Mouse (Mus musculus): Measurements from ENCODE around the gene Baz1b. TPM values are rescaled to one million over a fixed set of nuclear protein-coding genes. Genes with fewer than 3 reads are reported as not detected.
A peak's percentile ranks its signal among the peaks of the same experiment; 100 is the strongest.
"Not testable (repeated sequence)": the region's sequence is repeated elsewhere in the genome, so short reads cannot be mapped to it uniquely, and the experiment has no call there.

Baz1b gene
- total RNA-seq, 2 experiments from 2014 or later: 64.5 to 72.0 TPM

DNA sequence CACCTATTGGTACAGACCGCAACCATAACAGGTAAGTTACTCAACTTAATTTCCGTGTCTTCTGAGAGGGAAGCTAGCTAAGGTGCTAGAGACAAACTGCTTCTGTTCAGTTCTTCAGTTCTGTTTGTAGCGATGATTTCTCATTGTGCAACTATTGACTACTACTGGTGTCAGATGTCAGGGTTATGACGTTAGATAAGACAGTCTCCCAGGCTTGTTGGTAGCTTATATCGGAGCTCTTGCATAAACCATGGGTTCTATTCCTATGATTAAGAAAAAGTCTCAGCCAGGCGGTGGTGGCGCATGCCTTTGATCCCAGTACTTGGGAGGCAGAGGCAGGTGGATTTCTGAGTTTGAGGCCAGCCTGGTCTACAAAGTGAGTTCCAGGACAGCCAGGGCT, 35.0 kb downstream of the Baz1b start:
- intact Hi-C loops (cut with DNase I): no loop called here
- DNase-seq (ENCODE audit: low spot score in 2 of 2): no peak

GRCm38 (mm10) chr5:135224169-135224568, 37.1 kb downstream of the Baz1b start:
- DNase-seq (ENCODE audit: low spot score in 2 of 2): no peak
- intact Hi-C loops (cut with DNase I): no loop called here

GRCm38 (mm10) chr5:135225879-135226278, 38.8 kb downstream of the Baz1b start:
- DNase-seq (ENCODE audit: low spot score in 2 of 2); intact Hi-C loops (cut with DNase I): not testable (repeated sequence)

DNA sequence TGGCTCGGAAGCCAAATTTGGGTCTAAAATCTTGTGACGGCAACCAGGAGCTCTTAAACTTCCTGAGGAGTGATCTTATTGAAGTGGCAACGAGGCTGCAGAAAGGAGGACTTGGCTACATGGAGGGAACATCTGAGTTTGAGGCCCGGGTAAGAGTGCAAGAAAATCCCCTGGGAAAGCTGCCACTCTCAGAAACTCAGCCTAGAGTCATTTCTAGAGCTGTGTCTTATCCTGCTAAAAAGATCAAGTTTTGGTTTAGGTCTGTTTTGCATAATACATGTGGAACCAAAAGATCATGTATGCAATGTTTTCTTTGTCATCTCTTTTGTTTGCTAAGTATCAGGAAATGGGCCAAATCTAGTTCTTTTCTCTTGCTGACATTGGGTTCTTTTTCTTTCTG, 43.1 kb downstream of the Baz1b start:
- intact Hi-C loops (cut with DNase I): no loop called here
- no peak for DNase-seq (ENCODE audit: low spot score in 2 of 2)

GRCm38 (mm10) chr5:135233166-135233920, 46.3 kb downstream of the Baz1b start:
- no peak for DNase-seq (ENCODE audit: low spot score in 2 of 2)
- intact Hi-C loops (cut with DNase I): no loop called here

DNA sequence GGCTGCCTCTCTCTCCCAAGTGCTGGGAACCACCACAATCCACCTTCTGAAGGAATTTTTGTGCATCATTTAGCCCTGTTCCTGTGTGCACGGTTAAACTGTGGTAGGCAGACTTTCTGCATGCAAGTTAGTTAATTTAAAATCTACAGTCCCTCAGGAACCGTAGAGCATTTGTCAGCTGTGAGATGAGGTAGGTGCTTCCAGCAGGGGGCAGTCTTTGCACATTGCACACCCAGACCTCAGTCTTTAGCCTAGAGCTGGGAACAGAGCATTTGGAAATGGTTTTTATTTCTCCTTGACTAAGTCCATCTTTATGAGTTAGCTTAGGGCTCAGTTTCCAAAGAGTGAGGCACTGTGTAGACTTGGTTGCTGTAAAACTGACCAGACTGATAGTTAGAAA, 49.5 kb downstream of the Baz1b start:
- DNase-seq (ENCODE audit: low spot score in 2 of 2): peak; percentile 64 to 69
- intact Hi-C loops (cut with DNase I): loop anchor here (1.0 to 5.0 kb wide), 2 partner anchors 50 to 131 kb away; partner anchors contain the start of gene Nsun5

DNA sequence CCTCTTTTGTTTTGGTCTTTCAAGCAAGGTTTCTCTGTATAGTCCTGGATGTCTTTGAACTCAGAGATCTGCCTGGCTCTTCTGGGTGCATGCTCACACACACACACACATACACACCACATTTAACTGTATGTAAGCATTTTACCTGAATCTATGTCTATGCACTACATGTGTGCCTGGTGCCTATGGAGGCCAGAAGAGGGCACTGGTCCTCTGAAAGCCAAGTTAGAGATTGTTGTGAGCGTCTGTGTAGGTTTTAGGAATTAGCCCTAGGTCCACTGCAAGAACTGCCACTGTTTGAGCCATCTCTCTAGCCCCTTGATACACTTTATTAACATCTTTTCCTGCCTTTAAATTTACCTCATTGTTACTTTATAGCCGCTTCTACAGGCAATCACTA, 51.8 kb downstream of the Baz1b start:
- intact Hi-C loops (cut with DNase I): loop anchor here (5.0 kb wide), 1 partner anchor 128 kb away; the partner anchor contains the start of gene Nsun5
- DNase-seq (ENCODE audit: low spot score in 2 of 2): no peak

- intact Hi-C loops (cut with DNase I): no loop called here
- DNase-seq (ENCODE audit: low spot score in 2 of 2): no peak
These were observed 54.4 kb downstream of the Baz1b start for GRCm38 (mm10) chr5:135241474-135241873.

DNA sequence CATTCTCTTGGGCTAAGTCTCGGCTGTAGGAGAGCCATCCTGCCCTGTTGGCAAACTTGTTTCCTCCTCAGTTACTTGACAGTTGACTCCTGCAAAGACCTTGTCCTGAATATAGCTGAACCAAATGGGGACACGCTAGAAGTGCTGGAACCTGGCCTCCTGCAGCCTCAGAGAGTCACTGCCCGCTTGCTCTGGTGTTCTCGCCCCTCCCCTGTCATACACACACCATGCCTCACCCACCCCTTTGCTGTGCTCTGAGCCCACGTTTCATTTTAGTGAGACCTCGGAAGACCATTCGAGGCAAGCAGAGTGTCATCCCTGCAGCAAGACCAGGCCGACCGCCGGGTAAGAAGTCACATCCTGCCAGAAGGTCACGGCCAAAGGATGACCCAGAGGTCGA, 55.1 kb downstream of the Baz1b start:
- intact Hi-C loops (cut with DNase I): no loop called here

GRCm38 (mm10) chr5:135242608-135243007, 55.5 kb downstream of the Baz1b start:
- intact Hi-C loops (cut with DNase I): no loop called here
- no peak for DNase-seq (ENCODE audit: low spot score in 2 of 2)

More for the DNA sequence above, 55.1 kb downstream of the Baz1b start:
- no peak for DNase-seq (ENCODE audit: low spot score in 2 of 2)

GRCm38 (mm10) chr5:135243166-135243565, 56.1 kb downstream of the Baz1b start:
- intact Hi-C loops (cut with DNase I): no loop called here
- no peak for DNase-seq (ENCODE audit: low spot score in 2 of 2)

DNA sequence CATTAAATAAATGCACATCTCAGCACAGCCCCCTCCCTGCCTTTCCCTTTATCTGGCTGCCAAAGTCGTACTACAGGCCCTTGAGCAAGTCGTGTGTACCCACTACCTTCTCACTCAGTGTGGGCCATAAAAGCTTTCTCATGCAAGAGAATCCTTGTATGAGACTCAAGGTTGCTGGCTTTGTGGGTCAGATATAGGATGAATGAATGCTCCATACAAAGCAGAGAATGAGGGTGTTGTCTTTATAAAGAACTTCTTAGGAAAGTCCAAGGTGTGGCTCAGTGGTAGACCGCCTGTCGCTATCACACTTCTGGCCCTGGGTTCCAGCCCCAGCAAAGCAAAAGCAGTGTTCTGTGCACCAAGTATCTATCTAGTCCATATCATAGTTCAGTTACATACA, 59.5 kb downstream of the Baz1b start:
- intact Hi-C loops (cut with DNase I): no loop called here
- no peak for DNase-seq (ENCODE audit: low spot score in 2 of 2)

GRCm38 (mm10) chr5:135247337-135247736, 60.3 kb downstream of the Baz1b start:
- no peak for DNase-seq (ENCODE audit: low spot score in 2 of 2)
- intact Hi-C loops (cut with DNase I): no loop called here

- no peak for DNase-seq (ENCODE audit: low spot score in 2 of 2)
- intact Hi-C loops (cut with DNase I): no loop called here
These were observed 62.1 kb downstream of the Baz1b start for GRCm38 (mm10) chr5:135248956-135249676.

GRCm38 (mm10) chr5:135250186-135251078, 63.4 kb downstream of the Baz1b start:
- intact Hi-C loops (cut with DNase I): loop anchor here (5.0 kb wide), 1 partner anchor 37 kb away; no protein-coding TSS in a partner anchor
- DNase-seq (ENCODE audit: low spot score in 2 of 2): peak in 1 of 2 experiments; percentile 41

- intact Hi-C loops (cut with DNase I): loop anchor here (5.0 kb wide), 1 partner anchor 36 kb away; no protein-coding TSS in a partner anchor
- DNase-seq (ENCODE audit: low spot score in 2 of 2): peak; percentile 85 to 89
These were observed 64.0 kb downstream of the Baz1b start, which contains the start of gene Fzd9 for GRCm38 (mm10) chr5:135251079-135251454. Gene Fzd9 (minus strand): TSS chr5:135251230.

GRCm38 (mm10) chr5:135253741-135254401, 66.8 kb downstream of the Baz1b start:
- DNase-seq (ENCODE audit: low spot score in 2 of 2): no peak
- intact Hi-C loops (cut with DNase I): loop anchor here (5.0 kb wide), 1 partner anchor 33 kb away; no protein-coding TSS in a partner anchor

DNA sequence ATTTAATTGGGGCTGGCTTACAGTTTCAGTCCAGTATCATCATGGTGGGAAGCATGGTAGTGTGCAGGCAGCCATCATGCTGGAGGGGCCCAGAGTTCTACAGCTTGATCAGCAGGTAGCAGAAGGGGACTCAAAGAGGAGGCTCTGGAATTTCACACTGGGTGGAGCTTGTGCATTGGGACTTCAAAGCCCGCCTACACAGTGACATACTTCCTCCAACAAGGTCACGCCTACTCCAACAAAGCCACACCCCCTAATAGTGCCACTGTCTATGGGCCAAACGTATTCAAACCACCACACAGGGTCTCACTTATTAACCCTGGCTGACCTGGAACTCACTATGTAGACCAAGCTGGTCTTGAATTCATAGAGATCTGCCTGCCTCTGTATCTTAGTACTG, 69.1 kb downstream of the Baz1b start:
- intact Hi-C loops (cut with DNase I): no loop called here
- no peak for DNase-seq (ENCODE audit: low spot score in 2 of 2)

- intact Hi-C loops (cut with DNase I): no loop called here
- DNase-seq (ENCODE audit: low spot score in 2 of 2): no peak
These were observed 70.5 kb downstream of the Baz1b start for GRCm38 (mm10) chr5:135257559-135257958.
